Mouse (Mus musculus) spleen, adult 2 months (tissue): Measurements from ENCODE around the gene Atp6v0a4.

Experiments
- CTCF ChIP-seq: fragments of 200-500 bp; IDR thresholded peaks from 2 replicates; pipeline ENCODE4 v1.5.1; 2011; ENCODE audit warnings: mild to moderate bottlenecking, inconsistent platforms; ENCODE audit not compliant: insufficient read depth, insufficient read length, insufficient replicate concordance; ENCODE audit errors: extremely low read depth
- POLR2A ChIP-seq: fragments of 200-500 bp; IDR thresholded peaks from 2 replicates; pipeline ENCODE4 v1.6.1; 2011; ENCODE audit warnings: low read depth, low read length, inconsistent platforms

GRCm38 (mm10) chr6:38105924-38106323, 18.5 kb downstream of the Atp6v0a4 start:
- TF ChIP-seq CTCF (no peak), POLR2A (no peak)
